Comparison of ENCODE assay signal across 9 mouse cellular contexts in the genomic region with DNA sequence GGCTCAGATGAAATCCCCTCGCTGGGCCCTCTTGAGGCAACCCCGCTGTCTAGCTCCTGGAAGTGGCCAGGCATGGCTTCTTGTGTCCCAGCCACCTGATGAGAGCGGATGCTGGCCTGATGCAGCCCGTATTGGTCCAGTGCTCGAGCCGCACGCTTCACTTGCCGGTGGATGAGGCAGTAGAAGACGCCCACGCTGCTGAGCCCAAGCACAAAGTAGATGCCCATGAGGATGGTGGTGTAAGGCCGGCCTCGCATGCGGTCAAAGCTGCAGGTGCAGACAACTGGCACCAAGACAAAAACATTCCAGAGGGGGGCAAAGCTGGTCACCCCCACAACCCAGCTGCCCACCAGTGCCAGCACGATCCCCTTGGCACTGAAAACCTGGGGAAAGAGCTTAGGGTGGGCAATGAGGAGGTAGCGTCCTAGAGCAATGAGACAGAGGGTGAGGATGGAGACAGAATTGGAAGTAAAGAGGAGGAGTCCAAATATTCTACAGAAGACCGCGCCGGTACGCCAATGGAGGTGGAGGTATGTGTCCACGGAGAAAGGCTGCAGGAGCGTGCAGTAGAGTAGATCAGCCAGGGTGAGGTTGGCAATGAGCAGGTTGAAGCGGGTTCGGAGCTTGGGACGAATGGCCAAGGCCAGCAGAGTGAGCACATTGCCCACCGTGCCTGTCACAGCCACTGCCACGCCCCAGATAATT. TPM values are rescaled to one million over a fixed set of nuclear protein-coding genes. Genes with fewer than 3 reads are reported as not detected.
A peak's percentile ranks its signal among the peaks of the same experiment; 100 is the strongest.
DNase-seq lines count a peak whose midpoint lies in the region; ATAC-seq and TF ChIP-seq lines count a peak whose summit lies in the region.
"Had no signal": no experiment of that assay in that cellular context is flagged by ENCODE, and none has a peak within 500 bp of the region (broad histone marks: within the 10 kb centered on the region; RNA-seq: fewer than 3 reads in every experiment).

No protein-coding gene starts in this region.

- H3K9ac ChIP-seq in heart, embryonic 15.5 days = 0 out of 2 replicates have a peak overlapping the region, but pooled peaks have one; percentile 6
- H3K9ac ChIP-seq in heart, adult 2 months (ENCODE audit: low read depth, low read length) = no peak overlapping the region
- peak overlapping the region; percentile 43; the same call in 1 of the 2 replicates for H3K9ac ChIP-seq in hindbrain, embryonic 11.5 days (ENCODE audit: low read depth, low read length)

- no peaks in the 10 kb centered on the region for H3K79me2 ChIP-seq in heart, adult 2 months (replicated peaks; ENCODE audit: control insufficient read depth, insufficient read depth, low read length)
- no peaks in the 10 kb centered on the region; the same call in 1 of the 2 replicates for H3K79me2 ChIP-seq in macrophage (ENCODE audit: inconsistent target)

- no peak for TF ChIP-seq EP300 in heart, adult 2 months (IDR thresholded peaks at IDR 0.05; ENCODE audit: insufficient read depth, low read depth, low read length)

- H3K27me3 ChIP-seq in heart, embryonic 15.5 days = peaks cover 5% of the 10 kb centered on the region; the same call in 1 of the 2 replicates
- H3K27me3 ChIP-seq in heart, adult 2 months (ENCODE audit: control insufficient read depth, insufficient read depth, low read length) = no peaks in the 10 kb centered on the region
- H3K27me3 ChIP-seq in hindbrain, embryonic 11.5 days (ENCODE audit: control insufficient read depth, insufficient read depth, low read length) = no peaks in the 10 kb centered on the region

- H3K36me3 ChIP-seq in heart, embryonic 15.5 days = no peaks in the 10 kb centered on the region
- no peaks in the 10 kb centered on the region for H3K36me3 ChIP-seq in heart, adult 2 months (ENCODE audit: control insufficient read depth, insufficient read depth, low read length)
- no peaks in the 10 kb centered on the region for H3K36me3 ChIP-seq in hindbrain, embryonic 11.5 days (ENCODE audit: control insufficient read depth, insufficient read depth, low read length)
- no peaks in the 10 kb centered on the region for H3K36me3 ChIP-seq in macrophage (ENCODE audit: inconsistent target)

- H3K9me3 ChIP-seq in heart, embryonic 15.5 days (replicated peaks) = no peaks in the 10 kb centered on the region
- no peaks in the 10 kb centered on the region for H3K9me3 ChIP-seq in hindbrain, embryonic 11.5 days (ENCODE audit: control insufficient read depth, low read length)

- peaks cover 38% of the 10 kb centered on the region for H3K4me1 ChIP-seq in heart, embryonic 15.5 days (replicated peaks)
- H3K4me1 ChIP-seq in heart, adult 2 months (ENCODE audit: control insufficient read depth, insufficient read depth, low read length) = peaks cover 4% of the 10 kb centered on the region
- peaks cover 3% of the 10 kb centered on the region for H3K4me1 ChIP-seq in bone marrow, adult 2 months (ENCODE audit: control insufficient read depth, insufficient read depth, low read length)
- H3K4me1 ChIP-seq in hindbrain, embryonic 11.5 days (replicated peaks; ENCODE audit: control insufficient read depth, insufficient read depth, low read length) = peaks cover 14% of the 10 kb centered on the region

- 61% methylated on average over 26 of the region's 26 CpGs for WGBS in heart, embryonic 15.5 days
- 67% methylated on average over 26 of the region's 26 CpGs for WGBS in heart, adult 2 months
- 72% methylated on average over 26 of the region's 26 CpGs for WGBS in bone marrow, adult 2 months
- WGBS in hindbrain, embryonic 11.5 days = 62% methylated on average over 26 of the region's 26 CpGs
- WGBS in macrophage (ENCODE audit: missing documents) = 83% methylated on average over 18 of the region's 26 CpGs

- TF ChIP-seq CTCF in heart, adult 2 months (IDR thresholded peaks at IDR 0.05) = no peak
- no peak for TF ChIP-seq CTCF in bone marrow, adult 2 months (IDR thresholded peaks at IDR 0.05; ENCODE audit: control insufficient read depth, insufficient read depth, low read length)

- no peak for DNase-seq in heart, adult 2 months
- no peak for DNase-seq in hindbrain, embryonic 11.5 days (ENCODE audit: low spot score)
- no peak for DNase-seq in frontal cortex, postnatal 14 days (ENCODE audit: low spot score in 2 of 2)
- no peak for DNase-seq in gastrocnemius, postnatal 4 days (ENCODE audit: low spot score in 2 of 2)
- DNase-seq in thymus, postnatal 10 days (ENCODE audit: low spot score in 2 of 2) = no peak

- H3K4me2 ChIP-seq in heart, embryonic 15.5 days = peak overlapping the region; percentile 52
- H3K4me2 ChIP-seq in hindbrain, embryonic 11.5 days (replicated peaks; ENCODE audit: low read depth, low read length) = no peak overlapping the region

- no peak overlapping the region for H3K4me3 ChIP-seq in heart, embryonic 15.5 days
- no peak overlapping the region for H3K4me3 ChIP-seq in heart, adult 2 months
- peak overlapping the region; percentile 71 for H3K4me3 ChIP-seq in bone marrow, adult 2 months (replicated peaks; ENCODE audit: control insufficient read depth, low read depth, low read length)
- no peak overlapping the region for H3K4me3 ChIP-seq in hindbrain, embryonic 11.5 days (ENCODE audit: low read depth, low read length)
- H3K4me3 ChIP-seq in macrophage (ENCODE audit: inconsistent target) = no peak overlapping the region

- no peak for TF ChIP-seq POLR2A in heart, adult 2 months (IDR thresholded peaks at IDR 0.05; ENCODE audit: insufficient read depth, low read depth, low read length)
- peak; percentile 24; the same call in 1 of the 2 replicates for TF ChIP-seq POLR2A in bone marrow, adult 2 months (IDR thresholded peaks at IDR 0.05; ENCODE audit: borderline replicate concordance, control insufficient read depth, low read depth, low read length)

- ATAC-seq in heart, embryonic 15.5 days (replicated peaks; ENCODE audit: insufficient number of reproducible peaks, insufficient read depth, low FRiP score, low read depth) = no peak
- ATAC-seq in hindbrain, embryonic 11.5 days (ENCODE audit: low FRiP score) = no peak

- intact Hi-C loops in heart, adult 2 months (cut with DNase I) = loop anchor here (5.0 to 10.0 kb wide), 2 partner anchors 37 to 324 kb away; a partner anchor contains a TSS

- no peak overlapping the region for H3K27ac ChIP-seq in heart, embryonic 15.5 days
- no peak overlapping the region for H3K27ac ChIP-seq in heart, adult 2 months
- H3K27ac ChIP-seq in bone marrow, adult 2 months (ENCODE audit: control insufficient read depth, insufficient read depth, low read depth, low read length, poor library complexity) = peak overlapping the region; percentile 64
- no peak overlapping the region for H3K27ac ChIP-seq in hindbrain, embryonic 11.5 days (ENCODE audit: low read depth, low read length)
- H3K27ac ChIP-seq in macrophage = peak overlapping the region; percentile 75; the same call in 1 of the 2 replicates

RNA-seq across cellular contexts. Expression of a gene that starts 1.4 kb away (rescaled TPM):
- polyA plus RNA-seq in heart, embryonic 15.5 days (2015; fragmentation: Nextera tagmentation; extraction: Ambion mirVana) = 0.11 and 0.25 TPM in 2 replicates
- total RNA-seq in heart, adult 2 months (2021) = not detected
- 0.06 TPM in 1 of 2 replicates, not detected in the other for polyA plus RNA-seq in heart, adult 2 months (2012; rRNA removed)
- 1.5 and 2.3 TPM in 2 replicates for polyA plus RNA-seq in bone marrow, adult 2 months (2011; ENCODE audit: insufficient read depth, insufficient read length, low replicate concordance, missing spikeins)
- 0.11 and 0.34 TPM in 2 replicates for polyA plus RNA-seq in hindbrain, embryonic 11.5 days (2014; fragmentation: Nextera tagmentation; extraction: Ambion mirVana)
- 10 to 100 TPM in 3 of 26 experiments, 1 to 10 TPM in 20, under 1 TPM in 2, not detected in 1; 0.55 to 12.0 (median 5.2) TPM for total RNA-seq in macrophage (2018; cell fraction: chromatin; rRNA removed)
- 10 to 100 TPM in 20 of 26 experiments, 1 to 10 TPM in 6; 1.4 to 72.5 (median 17.4) TPM for total RNA-seq in macrophage (2018; cell fraction: cytosol; rRNA removed)
- 10 to 100 TPM in 23 of 26 experiments, 1 to 10 TPM in 2, not detected in 1; 3.5 to 71.3 (median 23.9) TPM for total RNA-seq in macrophage (2018; cell fraction: nucleus; rRNA removed)
- polyA plus RNA-seq in macrophage (2018) = 0.93 to 14.5 TPM (median 3.7 TPM) in 3 replicates
- under 1 TPM; 0.16 to 0.20 TPM for total RNA-seq in gastrocnemius, postnatal 4 days (2021)
- total RNA-seq: gastrocnemius, postnatal 14 days had no signal

RNA-seq across cellular contexts. Expression of a gene that starts 30.9 kb away (rescaled TPM):
- polyA plus RNA-seq in heart, embryonic 15.5 days (2015; fragmentation: Nextera tagmentation; extraction: Ambion mirVana) = 5.9 and 10.5 TPM in 2 replicates
- total RNA-seq in heart, adult 2 months (2021) = 10 to 100 TPM; 10.1 to 10.4 TPM
- 7.3 and 12.0 TPM in 2 replicates for polyA plus RNA-seq in heart, adult 2 months (2012; rRNA removed)
- 9.8 and 12.7 TPM in 2 replicates for polyA plus RNA-seq in bone marrow, adult 2 months (2011; ENCODE audit: insufficient read depth, insufficient read length, low replicate concordance, missing spikeins)
- 19.7 and 22.2 TPM in 2 replicates for polyA plus RNA-seq in hindbrain, embryonic 11.5 days (2014; fragmentation: Nextera tagmentation; extraction: Ambion mirVana)
- 10 to 100 TPM; 10.2 to 43.2 (median 26.3) TPM for total RNA-seq in macrophage (2018; cell fraction: chromatin; rRNA removed)
- total RNA-seq in macrophage (2018; cell fraction: cytosol; rRNA removed) = 10 to 100 TPM; 50.8 to 93.1 (median 78.8) TPM
- 10 to 100 TPM; 21.9 to 59.1 (median 37.0) TPM for total RNA-seq in macrophage (2018; cell fraction: nucleus; rRNA removed)
- 38.1 to 73.9 TPM (median 63.3 TPM) in 3 replicates for polyA plus RNA-seq in macrophage (2018)
- total RNA-seq in gastrocnemius, postnatal 4 days (2021) = 10 to 100 TPM; 62.1 to 70.0 TPM

RNA-seq across cellular contexts. Expression of a gene that starts 36.5 kb away (rescaled TPM):
- polyA plus RNA-seq in heart, embryonic 15.5 days (2015; fragmentation: Nextera tagmentation; extraction: Ambion mirVana) = 145 and 168 TPM in 2 replicates
- 10 to 100 TPM; 50.2 to 55.2 TPM for total RNA-seq in heart, adult 2 months (2021)
- polyA plus RNA-seq in heart, adult 2 months (2012; rRNA removed) = 58.7 and 96.8 TPM in 2 replicates
- 146 and 155 TPM in 2 replicates for polyA plus RNA-seq in bone marrow, adult 2 months (2011; ENCODE audit: insufficient read depth, insufficient read length, low replicate concordance, missing spikeins)
- polyA plus RNA-seq in hindbrain, embryonic 11.5 days (2014; fragmentation: Nextera tagmentation; extraction: Ambion mirVana) = 310 and 313 TPM in 2 replicates
- total RNA-seq in macrophage (2018; cell fraction: chromatin; rRNA removed) = 10 to 100 TPM; 15.7 to 68.2 (median 42.7) TPM
- total RNA-seq in macrophage (2018; cell fraction: cytosol; rRNA removed) = 100 to 1,000 TPM; 109 to 211 (median 159) TPM
- 100 to 1,000 TPM in 7 of 26 experiments, 10 to 100 TPM in 19; 29.9 to 123 (median 77.5) TPM for total RNA-seq in macrophage (2018; cell fraction: nucleus; rRNA removed)
- 123 to 145 TPM (median 136 TPM) in 3 replicates for polyA plus RNA-seq in macrophage (2018)
- total RNA-seq in gastrocnemius, postnatal 4 days (2021) = 10 to 100 TPM; 72.8 to 78.4 TPM

RNA-seq across cellular contexts. Expression of a gene that starts 50.8 kb away (rescaled TPM):
- polyA plus RNA-seq in heart, embryonic 15.5 days (2015; fragmentation: Nextera tagmentation; extraction: Ambion mirVana) = 1.9 and 5.0 TPM in 2 replicates
- total RNA-seq in heart, adult 2 months (2021) = 1 to 10 TPM in 1 of 2 experiments, under 1 TPM in 1; 0.86 to 2.0 TPM
- 1.6 and 1.9 TPM in 2 replicates for polyA plus RNA-seq in heart, adult 2 months (2012; rRNA removed)
- 218 and 304 TPM in 2 replicates for polyA plus RNA-seq in bone marrow, adult 2 months (2011; ENCODE audit: insufficient read depth, insufficient read length, low replicate concordance, missing spikeins)
- polyA plus RNA-seq in hindbrain, embryonic 11.5 days (2014; fragmentation: Nextera tagmentation; extraction: Ambion mirVana) = 4.7 and 5.0 TPM in 2 replicates
- total RNA-seq in macrophage (2018; cell fraction: chromatin; rRNA removed) = 1 to 10 TPM in 9 of 26 experiments, under 1 TPM in 8, not detected in 9; 0.39 to 2.6 (median 1.2) TPM
- 1 to 10 TPM in 20 of 26 experiments, under 1 TPM in 6; 0.56 to 2.4 (median 1.7) TPM for total RNA-seq in macrophage (2018; cell fraction: cytosol; rRNA removed)
- 1 to 10 TPM in 12 of 26 experiments, under 1 TPM in 10, not detected in 4; 0.36 to 4.0 (median 1.0) TPM for total RNA-seq in macrophage (2018; cell fraction: nucleus; rRNA removed)
- polyA plus RNA-seq in macrophage (2018) = 0.79 to 3.5 TPM (median 1.8 TPM) in 3 replicates
- 1 to 10 TPM in 1 of 2 experiments, under 1 TPM in 1; 0.61 to 1.5 TPM for total RNA-seq in gastrocnemius, postnatal 4 days (2021)
- total RNA-seq: gastrocnemius, postnatal 14 days had no signal

RNA-seq across cellular contexts. Expression of a gene that starts 57.5 kb away (rescaled TPM):
- 62.4 and 70.8 TPM in 2 replicates for polyA plus RNA-seq in heart, embryonic 15.5 days (2015; fragmentation: Nextera tagmentation; extraction: Ambion mirVana)
- 10 to 100 TPM; 36.4 to 36.7 TPM for total RNA-seq in heart, adult 2 months (2021)
- polyA plus RNA-seq in heart, adult 2 months (2012; rRNA removed) = 38.6 and 44.6 TPM in 2 replicates
- 7.3 and 23.1 TPM in 2 replicates for polyA plus RNA-seq in bone marrow, adult 2 months (2011; ENCODE audit: insufficient read depth, insufficient read length, low replicate concordance, missing spikeins)
- 16.4 and 20.0 TPM in 2 replicates for polyA plus RNA-seq in hindbrain, embryonic 11.5 days (2014; fragmentation: Nextera tagmentation; extraction: Ambion mirVana)
- 1,000 to 10,000 TPM in 11 of 26 experiments, 100 to 1,000 TPM in 15; 166 to 3,228 (median 638) TPM for total RNA-seq in macrophage (2018; cell fraction: chromatin; rRNA removed)
- total RNA-seq in macrophage (2018; cell fraction: cytosol; rRNA removed) = 100 to 1,000 TPM in 9 of 26 experiments, 10 to 100 TPM in 17; 29.3 to 430 (median 82.6) TPM
- 1,000 to 10,000 TPM in 2 of 26 experiments, 100 to 1,000 TPM in 23, 10 to 100 TPM in 1; 94.1 to 1,525 (median 507) TPM for total RNA-seq in macrophage (2018; cell fraction: nucleus; rRNA removed)
- 24.4 to 49.9 TPM (median 30.3 TPM) in 3 replicates for polyA plus RNA-seq in macrophage (2018)
- total RNA-seq in gastrocnemius, postnatal 4 days (2021) = 10 to 100 TPM; 65.8 to 68.1 TPM

Comparison
In these comparisons a context has a peak if more than half of its experiments do, and no peak if none do; other contexts are left out.
1. H3K27ac ChIP-seq: peak in bone marrow, adult 2 months (single experiment) and macrophage (single experiment); none in heart, embryonic 15.5 days (single experiment), heart, adult 2 months (single experiment) and hindbrain, embryonic 11.5 days (single experiment).